Mouse (Mus musculus) embryonic facial prominence, embryonic 10.5 days (tissue): Measurements from ENCODE around the gene Apbb1ip. TPM values are rescaled to one million over a fixed set of nuclear protein-coding genes. Genes with fewer than 3 reads are reported as not detected.
"Not testable (repeated sequence)": the region's sequence is repeated elsewhere in the genome, so short reads cannot be mapped to it uniquely, and the experiment has no call there.

Experiments used
- DNase-seq: peaks from one replicate; pipeline ENCODE4 v3.0.0-alpha.2; 2017; ENCODE audit warnings: low spot score
- H3K27ac ChIP-seq: fragments of 300-500 bp; sonication (generic); replicated peaks from 2 replicates; pipeline ENCODE4 v1.5.1; 2016; ENCODE audit warnings: mild to moderate bottlenecking
- H3K27me3 ChIP-seq: fragments of 300-500 bp; sonication (generic); replicated peaks from 2 replicates; pipeline ENCODE4 v1.6.1; 2016; ENCODE audit warnings: low read depth, mild to moderate bottlenecking; ENCODE audit not compliant: poor library complexity, severe bottlenecking
- H3K36me3 ChIP-seq: fragments of 300-500 bp; sonication (generic); replicated peaks from 2 replicates; pipeline ENCODE4 v1.6.1; 2016; ENCODE audit warnings: mild to moderate bottlenecking, moderate library complexity
- H3K4me1 ChIP-seq: fragments of 300-500 bp; sonication (generic); 2 replicates; pipeline ENCODE4 v1.6.1; 2016
- H3K4me3 ChIP-seq: fragments of 300-500 bp; sonication (generic); 2 replicates; pipeline ENCODE4 v1.5.1; 2016; ENCODE audit warnings: mild to moderate bottlenecking, moderate library complexity
- H3K9me3 ChIP-seq: fragments of 300-500 bp; sonication (generic); 2 replicates; pipeline ENCODE4 v1.6.1; 2016; ENCODE audit warnings: mild to moderate bottlenecking
- WGBS: fragments of 180-500 bp; shearing (Covaris S2); methylation state at CpG from one replicate; pipeline ENCODE4 v1.1.7; 2016; 5-methylcytosine and 5-hydroxymethylcytosine counted together
- polyA plus RNA-seq: library from polyadenylated mRNA; unstranded; fragments of >200 nt; fragmentation: Nextera tagmentation; extraction: Ambion mirVana; gene quantifications from 2 replicates; pipeline ENCODE4 v1.2.1, GENCODE M21; 2016

Gene Apbb1ip
- polyA plus RNA-seq, 1 experiment from 2014 or later: 1.6 TPM

- 92% methylated on average over 1 of the region's 1 CpGs for WGBS
- Histone ChIP-seq H3K27me3 (no peaks in the 10 kb centered on the region), H3K9me3 (no peaks in the 10 kb centered on the region), H3K27ac (no peak overlapping the region), H3K4me1 (no peaks in the 10 kb centered on the region), H3K4me3 (no peak overlapping the region), H3K36me3 (no peaks in the 10 kb centered on the region)
- no peak for DNase-seq
Observed at GRCm38 (mm10) chr2:22806576-22806975, 32.7 kb downstream of the Apbb1ip start.

DNA sequence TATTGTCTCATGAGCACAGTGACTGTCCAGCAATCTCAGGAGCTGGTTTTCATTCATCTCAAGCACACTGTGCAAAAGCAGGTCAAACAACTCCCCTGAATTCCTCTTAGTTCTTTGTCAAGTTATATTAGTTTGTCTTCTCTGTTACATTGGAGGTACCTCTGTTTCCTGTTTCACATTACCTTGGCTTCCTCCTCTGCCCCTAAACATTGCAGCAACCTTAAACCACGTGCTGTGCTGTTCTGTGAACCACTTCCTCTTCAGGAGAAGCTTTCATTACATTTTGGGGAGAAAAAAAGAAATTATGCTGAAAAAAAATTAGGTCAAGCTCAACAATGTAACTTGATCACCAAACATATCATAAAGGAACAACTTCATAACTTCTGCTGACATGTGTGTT, 33.4 kb downstream of the Apbb1ip start:
- no peak overlapping the region for H3K27ac ChIP-seq
- no peaks in the 10 kb centered on the region for H3K9me3 ChIP-seq
- WGBS: 53% methylated on average over 1 of the region's 1 CpGs

DNA sequence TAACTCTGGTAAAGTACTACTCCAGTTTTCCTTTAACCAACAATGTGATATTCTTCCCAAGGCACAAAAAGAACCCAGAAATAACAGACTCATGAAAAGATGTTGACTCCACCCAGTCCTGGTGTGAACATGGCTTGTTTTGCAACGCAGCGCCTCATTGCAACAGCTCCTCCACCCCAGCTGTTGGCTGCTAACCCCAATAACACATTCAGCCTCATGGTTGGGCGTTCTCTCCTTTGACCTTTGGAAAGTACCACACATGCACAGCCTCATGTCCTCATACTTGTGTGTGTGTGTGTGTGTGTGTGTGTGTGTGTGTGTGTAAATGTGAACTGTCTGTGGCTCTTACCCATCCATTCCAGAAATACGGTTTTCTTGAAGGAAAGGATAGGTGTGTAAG, 37.0 kb downstream of the Apbb1ip start:
- Histone ChIP-seq H3K36me3 (no peaks in the 10 kb centered on the region), H3K9me3 (no peaks in the 10 kb centered on the region), H3K4me1 (no peaks in the 10 kb centered on the region), H3K27ac (no peak overlapping the region), H3K27me3 (no peaks in the 10 kb centered on the region), H3K4me3 (no peak overlapping the region)
- DNase-seq: no peak
- 93% methylated on average over 4 of the region's 4 CpGs for WGBS

More for the DNA sequence above, 33.4 kb downstream of the Apbb1ip start:
- Histone ChIP-seq H3K4me3 (no peak overlapping the region), H3K36me3 (no peaks in the 10 kb centered on the region), H3K27me3 (no peaks in the 10 kb centered on the region), H3K4me1 (no peaks in the 10 kb centered on the region)
- DNase-seq: no peak

- no peaks in the 10 kb centered on the region for H3K36me3 ChIP-seq
- H3K9me3 ChIP-seq: no peaks in the 10 kb centered on the region
- no peak overlapping the region for H3K4me3 ChIP-seq
- WGBS: 82% methylated on average over 8 of the region's 8 CpGs
- H3K4me1 ChIP-seq: no peaks in the 10 kb centered on the region
- no peak overlapping the region for H3K27ac ChIP-seq
- H3K27me3 ChIP-seq: no peaks in the 10 kb centered on the region
- DNase-seq: no peak
Observed at GRCm38 (mm10) chr2:22811466-22811865, 37.6 kb downstream of the Apbb1ip start.

DNA sequence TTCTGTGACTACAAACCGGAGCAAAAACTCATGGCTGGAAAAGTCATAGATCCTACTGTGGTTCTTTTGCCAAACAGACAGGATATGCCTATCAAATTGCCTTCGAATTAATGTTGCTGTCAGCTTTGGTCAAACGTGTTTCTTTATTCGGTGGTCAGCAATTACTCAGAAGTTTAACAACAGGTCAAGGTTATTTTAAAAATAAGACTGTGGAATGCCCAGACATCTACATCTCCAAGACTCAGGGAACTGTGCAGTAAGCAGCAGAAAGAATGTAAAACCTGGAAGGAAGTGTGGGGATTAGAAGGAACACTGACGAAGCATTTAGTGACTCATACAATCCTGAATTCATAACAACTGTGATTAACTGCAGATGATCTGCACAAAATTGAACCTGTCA, 40.0 kb downstream of the Apbb1ip start:
- WGBS: 76% methylated on average over 5 of the region's 5 CpGs
- no peaks in the 10 kb centered on the region for H3K4me1 ChIP-seq
- no peaks in the 10 kb centered on the region for H3K27me3 ChIP-seq
- H3K36me3 ChIP-seq: no peaks in the 10 kb centered on the region
- no peak for DNase-seq
- H3K9me3 ChIP-seq: no peaks in the 10 kb centered on the region
- no peak overlapping the region for H3K27ac ChIP-seq
- no peak overlapping the region for H3K4me3 ChIP-seq

DNA sequence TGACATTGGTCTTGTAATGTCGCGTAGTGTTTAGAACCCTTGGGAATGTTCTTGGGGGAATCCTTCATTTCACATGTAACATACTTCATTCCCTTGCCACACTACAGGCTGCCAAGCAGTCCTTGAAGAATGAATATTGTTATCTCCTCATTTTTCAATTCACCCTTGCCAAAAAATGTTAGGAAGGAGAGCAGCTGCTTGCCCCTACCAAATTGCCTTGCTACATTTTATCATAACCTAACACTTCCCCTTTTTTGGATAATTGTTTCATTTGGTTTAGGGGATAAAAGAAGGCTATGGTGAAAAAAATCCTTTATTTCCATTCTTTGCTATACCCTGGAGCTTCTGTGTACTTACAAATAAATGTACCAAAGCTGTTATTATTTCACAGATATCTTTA, 41.8 kb downstream of the Apbb1ip start:
- Histone ChIP-seq H3K9me3 (no peaks in the 10 kb centered on the region), H3K36me3 (no peaks in the 10 kb centered on the region), H3K4me3 (no peak overlapping the region), H3K27me3 (no peaks in the 10 kb centered on the region), H3K4me1 (no peaks in the 10 kb centered on the region), H3K27ac (no peak overlapping the region)
- WGBS: 96% methylated on average over 2 of the region's 2 CpGs
- no peak for DNase-seq

DNA sequence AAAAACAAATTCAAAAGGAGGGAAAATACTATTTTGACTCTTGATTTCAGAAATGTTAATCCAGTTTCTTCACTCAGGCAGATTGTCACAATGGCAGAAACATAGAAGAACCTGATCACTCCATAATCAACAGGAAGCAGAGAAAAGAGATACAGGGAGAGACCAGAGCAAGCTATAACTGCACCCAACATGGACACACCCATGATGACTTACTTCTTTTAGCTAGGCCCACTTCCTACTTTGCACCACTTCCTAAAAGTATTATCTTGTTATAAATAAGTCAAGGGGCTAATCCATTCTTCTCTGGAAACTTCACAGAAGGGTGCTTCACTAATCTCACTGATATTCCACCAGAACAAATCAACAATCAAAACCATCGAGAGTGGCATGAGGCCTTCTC, 42.3 kb downstream of the Apbb1ip start:
- no peaks in the 10 kb centered on the region for H3K9me3 ChIP-seq
- no peak overlapping the region for H3K27ac ChIP-seq
- no peaks in the 10 kb centered on the region for H3K36me3 ChIP-seq
- no peaks in the 10 kb centered on the region for H3K27me3 ChIP-seq
- 76% methylated on average over 1 of the region's 1 CpGs for WGBS
- no peaks in the 10 kb centered on the region for H3K4me1 ChIP-seq
- no peak for DNase-seq
- H3K4me3 ChIP-seq: no peak overlapping the region

DNA sequence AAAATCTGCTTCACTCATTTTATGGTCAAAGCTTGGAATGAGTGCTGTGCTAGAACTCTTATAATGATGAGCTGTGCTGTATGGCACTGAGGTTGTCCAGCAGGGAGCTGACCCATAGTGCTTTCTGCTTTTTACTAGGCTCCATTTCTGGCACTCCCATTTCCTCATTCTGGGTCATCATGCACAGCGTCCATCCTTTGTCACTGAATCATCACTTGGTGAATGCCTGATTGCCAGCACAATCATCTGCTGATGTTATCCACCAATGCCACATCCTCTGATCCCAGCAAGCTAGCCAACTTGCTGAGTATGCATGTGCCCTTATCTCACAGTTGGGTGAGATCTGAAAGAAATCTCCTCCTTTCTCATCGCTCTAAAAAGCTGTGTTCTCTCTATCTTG, 48.4 kb downstream of the Apbb1ip start:
- no peaks in the 10 kb centered on the region for H3K27me3 ChIP-seq
- H3K36me3 ChIP-seq: no peaks in the 10 kb centered on the region
- H3K4me3 ChIP-seq: no peak overlapping the region
- WGBS: 84% methylated on average over 2 of the region's 2 CpGs
- no peaks in the 10 kb centered on the region for H3K9me3 ChIP-seq
- DNase-seq: no peak
- no peak overlapping the region for H3K27ac ChIP-seq
- H3K4me1 ChIP-seq: no peaks in the 10 kb centered on the region

DNA sequence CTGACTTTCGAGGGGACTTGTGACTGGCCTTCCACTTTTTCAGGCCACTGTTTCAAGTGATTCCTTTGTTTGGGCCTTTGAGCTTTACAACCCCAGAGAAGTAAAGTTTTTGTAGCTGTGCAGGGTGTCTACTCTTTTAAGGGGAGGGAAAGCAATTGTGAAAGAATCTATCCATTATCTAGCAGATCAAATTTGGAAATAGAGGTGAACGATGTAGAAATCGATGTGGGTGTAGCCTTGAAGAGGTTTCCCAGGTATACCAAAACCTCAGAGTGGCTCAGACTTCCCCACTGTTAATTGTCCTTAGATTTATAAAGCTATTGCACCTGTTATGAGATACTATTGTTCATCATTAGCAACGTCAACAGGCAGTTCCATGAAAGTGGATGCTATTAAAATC, 71.6 kb downstream of the Apbb1ip start:
- no peaks in the 10 kb centered on the region for H3K36me3 ChIP-seq
- DNase-seq: no peak
- no peaks in the 10 kb centered on the region for H3K9me3 ChIP-seq
- no peak overlapping the region for H3K4me3 ChIP-seq
- H3K4me1 ChIP-seq: no peaks in the 10 kb centered on the region
- no peaks in the 10 kb centered on the region for H3K27me3 ChIP-seq
- WGBS: 89% methylated on average over 4 of the region's 4 CpGs
- H3K27ac ChIP-seq: no peak overlapping the region

- H3K4me1 ChIP-seq: no peaks in the 10 kb centered on the region
- no peaks in the 10 kb centered on the region for H3K36me3 ChIP-seq
- WGBS: 81% methylated on average over 4 of the region's 4 CpGs
Observed at GRCm38 (mm10) chr2:22851900-22852299, 78.0 kb downstream of the Apbb1ip start.

DNA sequence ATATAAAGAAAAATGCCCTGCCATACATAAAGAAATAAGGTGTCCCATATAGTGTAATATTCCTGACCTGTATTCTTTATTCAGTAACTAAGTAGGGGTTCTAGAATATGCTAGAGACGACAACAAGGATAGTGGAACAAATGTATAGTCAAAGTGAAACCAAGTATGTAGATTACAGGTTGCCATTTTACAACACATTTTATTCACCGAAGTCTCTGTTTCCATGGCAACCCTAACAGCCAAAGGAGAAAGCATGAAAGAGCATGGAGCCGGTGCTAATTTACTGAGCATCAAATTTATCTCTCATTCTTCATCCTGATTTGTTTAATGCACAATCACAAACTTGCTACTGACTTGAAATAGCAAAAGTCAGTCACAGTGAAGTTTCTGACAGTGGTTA, 83.6 kb downstream of the Apbb1ip start:
- Histone ChIP-seq H3K9me3 (no peaks in the 10 kb centered on the region), H3K4me3 (no peak overlapping the region), H3K36me3 (no peaks in the 10 kb centered on the region), H3K27me3 (no peaks in the 10 kb centered on the region), H3K4me1 (no peaks in the 10 kb centered on the region), H3K27ac (no peak overlapping the region)
- WGBS: 86% methylated on average over 3 of the region's 3 CpGs
- DNase-seq: no peak

More at GRCm38 (mm10) chr2:22851900-22852299, 78.0 kb downstream of the Apbb1ip start:
- no peak overlapping the region for H3K4me3 ChIP-seq
- no peak for DNase-seq
- H3K27ac ChIP-seq: no peak overlapping the region
- no peaks in the 10 kb centered on the region for H3K27me3 ChIP-seq
- no peaks in the 10 kb centered on the region for H3K9me3 ChIP-seq

DNA sequence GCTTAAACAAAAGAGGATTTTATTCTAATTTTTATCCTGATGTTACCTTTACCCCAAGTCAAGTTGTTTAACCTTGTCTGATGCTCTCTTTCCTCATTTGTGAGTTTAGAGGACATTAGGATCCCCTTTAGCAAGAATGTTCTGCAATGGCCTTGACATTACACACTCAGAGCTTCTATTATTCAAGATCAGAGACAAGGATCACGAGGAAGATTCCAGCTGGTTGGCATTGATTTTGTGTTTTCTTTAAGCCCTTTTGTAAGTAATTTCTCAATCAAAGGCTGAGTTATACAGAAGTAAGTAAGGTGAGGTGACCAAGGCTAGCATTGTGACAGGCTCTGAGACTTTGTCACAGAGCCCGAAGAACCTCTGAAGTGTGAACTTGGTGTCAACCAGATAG, 88.3 kb downstream of the Apbb1ip start:
- H3K27ac ChIP-seq: no peak overlapping the region
- no peaks in the 10 kb centered on the region for H3K27me3 ChIP-seq
- H3K9me3 ChIP-seq: no peaks in the 10 kb centered on the region
- H3K36me3 ChIP-seq: no peaks in the 10 kb centered on the region
- 88% methylated on average over 2 of the region's 2 CpGs for WGBS
- DNase-seq: no peak
- no peak overlapping the region for H3K4me3 ChIP-seq
- no peaks in the 10 kb centered on the region for H3K4me1 ChIP-seq

DNA sequence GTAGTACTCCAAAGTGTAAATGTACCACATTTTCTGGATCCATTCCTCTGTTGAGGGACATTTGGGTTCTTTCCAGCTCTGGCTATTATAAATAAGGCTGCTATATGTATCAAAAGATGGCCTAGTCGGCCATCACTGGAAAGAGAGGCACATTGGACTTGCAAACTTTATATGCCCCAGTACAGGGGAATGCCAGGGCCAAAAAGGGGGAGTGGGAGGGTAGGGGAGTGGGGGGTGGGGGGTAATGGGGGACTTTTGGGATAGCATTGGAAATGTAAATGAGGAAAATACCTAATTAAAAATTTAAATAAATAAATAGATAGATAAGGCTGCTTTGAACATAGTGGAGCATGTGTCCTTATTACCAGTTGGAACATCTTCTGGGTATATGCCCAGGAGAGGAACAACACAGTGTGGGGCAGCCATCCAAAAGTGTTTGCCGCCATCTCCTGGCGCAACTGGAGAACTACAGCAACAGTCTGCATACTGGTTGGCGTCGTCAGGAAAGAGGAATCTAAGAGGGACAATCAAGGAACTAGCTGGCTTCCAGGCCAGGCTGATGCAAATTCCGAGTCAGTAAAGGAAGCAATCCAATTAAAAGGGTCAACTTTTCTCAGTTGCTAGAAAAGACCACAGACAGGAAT, 90.6 kb downstream of the Apbb1ip start:
- H3K4me3 ChIP-seq, H3K9me3 ChIP-seq, H3K36me3 ChIP-seq, H3K4me1 ChIP-seq, H3K27me3 ChIP-seq, H3K27ac ChIP-seq: not testable (repeated sequence)
- WGBS: 3% methylated on average over 6 of the region's 6 CpGs
- peak; percentile 72 for DNase-seq

DNA sequence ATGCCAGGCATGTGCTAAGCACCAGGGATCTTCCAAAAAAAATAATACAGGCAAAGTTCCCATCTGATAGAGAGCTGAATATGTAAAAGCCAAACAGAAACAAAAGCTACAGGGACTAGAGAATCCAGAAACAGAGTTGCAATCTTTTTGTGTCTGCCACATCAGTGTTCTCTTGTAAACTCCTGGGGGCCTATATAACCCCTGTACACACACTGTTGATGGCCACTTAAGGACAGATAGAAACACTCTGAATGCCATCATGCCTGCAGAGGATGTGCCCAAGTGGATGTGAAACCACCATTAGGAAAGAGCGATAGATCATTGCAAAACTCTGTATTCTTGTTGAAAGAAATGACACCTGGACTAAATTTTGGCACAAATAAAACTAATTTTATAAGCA, 91.9 kb downstream of the Apbb1ip start:
- DNase-seq: no peak
- Histone ChIP-seq H3K27me3 (no peaks in the 10 kb centered on the region), H3K4me3 (no peak overlapping the region), H3K9me3 (no peaks in the 10 kb centered on the region), H3K36me3 (no peaks in the 10 kb centered on the region), H3K4me1 (no peaks in the 10 kb centered on the region), H3K27ac (no peak overlapping the region)
- 90% methylated on average over 1 of the region's 1 CpGs for WGBS
